Mouse (Mus musculus) kidney, postnatal 36 days (tissue): ENCODE measurements around the gene Ap4e1.
A peak's percentile ranks its signal among the peaks of the same experiment; 100 is the strongest.
"Not testable (repeated sequence)": the region's sequence is repeated elsewhere in the genome, so short reads cannot be mapped to it uniquely, and the experiment has no call there.

Source experiments
- DNase-seq, 2 experiments: peaks; one replicate each; pipeline ENCODE4 v3.0.0; 2021 to 2022; ENCODE audit warnings: mixed read lengths in 2 of 2

Gene Ap4e1

GRCm38 (mm10) chr2:127079066-127079465 lies 70.5 kb downstream of the Ap4e1 start:
- DNase-seq = peak; percentile 11 to 20

- peak; percentile 61 to 83 for DNase-seq
These were observed 71.5 kb downstream of the Ap4e1 start for GRCm38 (mm10) chr2:127079881-127080590.

- DNase-seq = peak; percentile 8 to 9
These were observed 72.2 kb downstream of the Ap4e1 start for GRCm38 (mm10) chr2:127080591-127081218.

GRCm38 (mm10) chr2:127086235-127086634 lies 77.7 kb downstream of the Ap4e1 start:
- DNase-seq = no peak

- DNase-seq = not testable (repeated sequence)
These were observed 81.6 kb downstream of the Ap4e1 start for GRCm38 (mm10) chr2:127090151-127090550.

- DNase-seq = peak; percentile 21 to 39
These were observed 83.5 kb downstream of the Ap4e1 start for GRCm38 (mm10) chr2:127092000-127092399.

GRCm38 (mm10) chr2:127108986-127109385 lies 100.5 kb downstream of the Ap4e1 start:
- no peak for DNase-seq
